Mouse (Mus musculus) kidney, adult 2 months (tissue): ENCODE data around the gene Gtf3c2.

Source experiments
- CTCF ChIP-seq: fragments of 200-500 bp; conservative IDR thresholded peaks from 2 replicates; pipeline ENCODE4 v1.5.1; 2011; ENCODE audit warnings: low read depth, mild to moderate bottlenecking, control low read depth, low read length, moderate library complexity, mixed read lengths; ENCODE audit not compliant: insufficient read depth, insufficient read length
- POLR2A ChIP-seq: fragments of 200-500 bp; IDR thresholded peaks from one replicate; pipeline ENCODE4 v1.6.1; 2011; ENCODE audit warnings: low read depth, low read length, control low read depth

DNA sequence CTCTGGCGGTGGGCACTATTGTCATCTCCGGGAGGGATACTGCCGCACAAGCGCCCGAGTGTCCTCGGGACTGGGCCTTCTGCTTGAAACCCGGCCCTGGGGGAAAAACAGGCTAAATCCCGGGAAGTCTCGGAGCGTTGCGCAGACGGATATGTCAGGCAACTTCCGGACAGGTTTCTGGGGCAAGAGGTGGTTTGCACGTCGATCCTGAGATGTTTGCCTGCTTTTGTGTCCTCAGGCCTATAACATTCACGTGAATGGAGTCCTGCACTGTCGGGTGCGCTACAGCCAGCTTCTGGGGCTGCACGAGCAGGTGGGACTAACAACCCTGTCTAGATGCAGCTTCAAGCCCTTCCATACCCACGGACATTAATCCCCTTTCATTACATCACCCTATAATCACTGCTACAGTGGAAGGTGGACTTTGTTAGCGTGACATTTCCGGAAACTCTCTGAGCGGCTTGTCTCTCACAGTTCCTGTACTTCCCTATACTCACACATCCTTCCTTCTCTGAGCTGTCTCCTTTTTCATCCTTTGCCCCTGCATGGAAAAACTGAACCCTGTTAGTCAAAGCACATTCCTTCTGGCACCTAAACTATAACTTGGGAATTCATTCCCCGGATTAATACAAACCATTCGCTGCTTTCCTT is 13.8 kb upstream of the Gtf3c2 start:
- TF ChIP-seq POLR2A: no peak
- TF ChIP-seq CTCF: no peak
